Mouse (Mus musculus) bone marrow macrophage, adult 2 months (primary cell): ENCODE results near the gene Olfr573-ps1. TPM values are rescaled to one million over a fixed set of nuclear protein-coding genes. Genes with fewer than 3 reads are reported as not detected.

ENCODE experiments used
- H3K27ac ChIP-seq: 2 replicates; pipeline ENCODE4 v1.5.1; 2012; ENCODE audit warnings: low read depth, low read length; ENCODE audit not compliant: insufficient read depth
- H3K4me1 ChIP-seq: 2 replicates; pipeline ENCODE4 v1.6.1; 2012; ENCODE audit warnings: low read length; ENCODE audit not compliant: control insufficient read depth, insufficient read depth
- H3K4me3 ChIP-seq: 2 replicates; pipeline ENCODE4 v1.5.1; 2012; ENCODE audit warnings: mild to moderate bottlenecking, low read length, moderate library complexity; ENCODE audit not compliant: insufficient read depth
- CTCF ChIP-seq: IDR thresholded peaks from 2 replicates; pipeline ENCODE4 v1.5.1; 2012; ENCODE audit warnings: low read depth, mild to moderate bottlenecking, low read length, moderate library complexity
- POLR2A ChIP-seq: IDR thresholded peaks from 2 replicates; pipeline ENCODE4 v1.6.1; 2012; ENCODE audit warnings: mild to moderate bottlenecking, low read depth, low read length, borderline replicate concordance
- polyA plus RNA-seq: library from polyadenylated mRNA; stranded (reverse); fragments of >200 nt; gene quantifications from 2 replicates; pipeline ENCODE4 v1.2.4, GENCODE M21; 2012; ENCODE audit not compliant: missing spikeins, insufficient read depth, insufficient read length

Gene Olfr573-ps1
- polyA plus RNA-seq, 1 experiment, result not detected

GRCm38 (mm10) chr7:102927105-102927504 is 15.3 kb downstream of the Olfr573-ps1 start:
- Histone ChIP-seq H3K4me3 (no peak overlapping the region), H3K4me1 (no peaks in the 10 kb centered on the region), H3K27ac (no peak overlapping the region)
- TF ChIP-seq CTCF, result no peak
- TF ChIP-seq POLR2A, result no peak

- Histone ChIP-seq H3K27ac (no peak within 1 kb of the TSS), H3K4me3 (no peak within 1 kb of the TSS), H3K4me1 (no peaks in the 10 kb centered on the region)
- TF ChIP-seq POLR2A (no peak), CTCF (no peak)
Measured at GRCm38 (mm10) chr7:102924109-102924508, 18.3 kb downstream of the Olfr573-ps1 start, which contains the start of gene Olfr572. Olfr572 (plus strand) TSS chr7:102924409.

- no peak overlapping the region for H3K4me3 ChIP-seq
- no peaks in the 10 kb centered on the region for H3K4me1 ChIP-seq
- H3K27ac ChIP-seq, result no peak overlapping the region
- TF ChIP-seq POLR2A (no peak), CTCF (no peak)
Measured at GRCm38 (mm10) chr7:102919632-102920031, 22.7 kb downstream of the Olfr573-ps1 start.

- no peak within 1 kb of the TSS for H3K27ac ChIP-seq
- H3K4me3 ChIP-seq, result no peak within 1 kb of the TSS
- no peak for TF ChIP-seq POLR2A
- TF ChIP-seq CTCF, result no peak
- H3K4me1 ChIP-seq, result no peaks in the 10 kb centered on the region
Measured at GRCm38 (mm10) chr7:102917032-102917875, 25.1 kb downstream of the Olfr573-ps1 start, which contains the start of gene Olfr571. Olfr571 (minus strand) TSS chr7:102917536.

- Histone ChIP-seq H3K27ac (no peak overlapping the region), H3K4me3 (no peak overlapping the region), H3K4me1 (no peaks in the 10 kb centered on the region)
- TF ChIP-seq POLR2A (no peak), CTCF (no peak)
Measured at GRCm38 (mm10) chr7:102916405-102916804, 26.0 kb downstream of the Olfr573-ps1 start.

GRCm38 (mm10) chr7:102915261-102915660 is 27.1 kb downstream of the Olfr573-ps1 start:
- no peaks in the 10 kb centered on the region for H3K4me1 ChIP-seq
- TF ChIP-seq POLR2A (no peak), CTCF (no peak)
- no peak overlapping the region for H3K4me3 ChIP-seq
- H3K27ac ChIP-seq, result no peak overlapping the region

Other genes starting within 250 kb of the Olfr573-ps1 start
- not detected in 2 replicates for gene Olfr557, start 246.7 kb downstream of the Olfr573-ps1 start, polyA plus RNA-seq
- gene Olfr558, start 240.4 kb downstream of the Olfr573-ps1 start, polyA plus RNA-seq, result not detected in 2 replicates
- not detected in 2 replicates for gene Olfr33, start 223.5 kb downstream of the Olfr573-ps1 start, polyA plus RNA-seq
- gene Olfr559, start 215.1 kb downstream of the Olfr573-ps1 start, polyA plus RNA-seq, result not detected in 2 replicates
- not detected in 2 replicates for gene Olfr560, start 183.2 kb downstream of the Olfr573-ps1 start, polyA plus RNA-seq
- gene Olfr78, start 183.1 kb downstream of the Olfr573-ps1 start, polyA plus RNA-seq, result not detected in 2 replicates
- not detected in 2 replicates for gene Olfr561, start 171.4 kb downstream of the Olfr573-ps1 start, polyA plus RNA-seq
- gene Olfr564, start 139.1 kb downstream of the Olfr573-ps1 start, polyA plus RNA-seq, result not detected in 2 replicates
- gene Olfr566, start 83.8 kb downstream of the Olfr573-ps1 start, polyA plus RNA-seq, result not detected in 2 replicates
- not detected in 2 replicates for gene Olfr568, start 65.5 kb downstream of the Olfr573-ps1 start, polyA plus RNA-seq
- gene Olfr569, start 51.7 kb downstream of the Olfr573-ps1 start, polyA plus RNA-seq, result not detected in 2 replicates
- gene Olfr570, start 48.0 kb downstream of the Olfr573-ps1 start, polyA plus RNA-seq, result not detected in 2 replicates
- 0.11 TPM in 1 of 2 replicates, not detected in the other for gene Olfr571, start 25.0 kb downstream of the Olfr573-ps1 start, polyA plus RNA-seq
- not detected in 2 replicates for gene Olfr572, start 18.2 kb downstream of the Olfr573-ps1 start, polyA plus RNA-seq
- gene Olfr574, start 5.9 kb upstream of the Olfr573-ps1 start, polyA plus RNA-seq, result not detected in 2 replicates
- not detected in 2 replicates for gene Olfr575, start 16.2 kb upstream of the Olfr573-ps1 start, polyA plus RNA-seq
- not detected in 2 replicates for gene Olfr576, start 20.1 kb upstream of the Olfr573-ps1 start, polyA plus RNA-seq
- not detected in 2 replicates for gene Olfr577, start 33.4 kb upstream of the Olfr573-ps1 start, polyA plus RNA-seq
- gene Olfr578, start 46.7 kb upstream of the Olfr573-ps1 start, polyA plus RNA-seq, result not detected in 2 replicates
- gene Olfr582, start 95.4 kb upstream of the Olfr573-ps1 start, polyA plus RNA-seq, result not detected in 2 replicates
- not detected in 2 replicates for gene Olfr583, start 108.7 kb upstream of the Olfr573-ps1 start, polyA plus RNA-seq
- gene Olfr584, start 139.3 kb upstream of the Olfr573-ps1 start, polyA plus RNA-seq, result not detected in 2 replicates
- gene Olfr585, start 155.1 kb upstream of the Olfr573-ps1 start, polyA plus RNA-seq, result not detected in 2 replicates
- gene Olfr586, start 183.1 kb upstream of the Olfr573-ps1 start, polyA plus RNA-seq, result not detected in 2 replicates
- gene Olfr588-ps1, start 198.3 kb upstream of the Olfr573-ps1 start, polyA plus RNA-seq, result not detected in 2 replicates
- gene Olfr589, start 213.8 kb upstream of the Olfr573-ps1 start, polyA plus RNA-seq, result not detected in 2 replicates
- gene Olfr591, start 235.8 kb upstream of the Olfr573-ps1 start, polyA plus RNA-seq, result not detected in 2 replicates
- not detected in 2 replicates for gene Olfr592, start 242.2 kb upstream of the Olfr573-ps1 start, polyA plus RNA-seq